In the genomic region with DNA sequence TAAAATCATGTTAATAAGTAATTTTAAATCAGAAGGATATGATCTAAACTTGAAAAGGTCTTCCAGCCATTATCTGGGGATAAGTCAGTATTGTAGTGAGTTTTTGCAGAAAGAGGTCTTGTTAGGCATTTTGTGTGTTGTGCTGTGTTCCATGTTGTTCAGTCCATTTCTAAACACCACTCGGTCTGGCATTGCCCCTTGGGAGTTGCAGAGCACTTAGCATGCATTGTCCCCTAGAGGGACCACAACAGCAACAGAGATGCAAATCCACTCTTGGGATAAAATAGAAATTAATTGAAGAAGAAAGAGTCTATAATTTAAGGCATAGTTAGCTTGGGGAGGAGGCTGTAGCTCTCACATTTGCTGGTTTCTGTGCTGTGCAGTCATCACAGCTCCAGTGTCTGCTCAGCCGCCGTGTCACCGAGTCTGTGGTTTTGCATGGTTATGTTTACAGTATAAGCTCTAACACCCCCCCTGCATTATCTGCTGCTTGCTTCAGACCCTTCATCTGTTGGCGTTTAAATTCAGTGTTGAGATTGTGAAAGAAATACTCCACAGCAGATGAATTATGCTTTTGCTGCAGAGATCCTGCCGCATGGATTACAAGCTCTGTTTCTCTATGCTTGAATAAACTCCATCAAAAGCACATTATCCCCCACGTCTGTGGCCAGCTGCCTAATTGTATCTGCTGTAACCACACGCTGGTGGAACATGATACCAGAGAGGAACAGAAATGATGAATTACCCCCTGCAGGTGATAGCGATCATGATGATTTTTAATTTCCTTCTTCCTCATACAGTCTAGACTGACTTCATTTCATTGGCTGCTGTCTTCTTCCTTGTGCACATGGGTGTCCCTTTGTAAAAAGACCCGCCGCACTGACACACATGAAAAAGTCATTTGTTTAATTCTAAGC, we compare ENCODE assay signal across 8 mouse cellular contexts.
DNase-seq lines count a peak whose midpoint lies in the region; ATAC-seq lines count a peak whose summit lies in the region.

No protein-coding gene starts in this region.

- no peak for DNase-seq in kidney, adult 18-20 months
- DNase-seq in MN1 (ENCODE audit: low spot score), result peak; percentile 29
- peak; percentile 80 for DNase-seq in hindbrain, embryonic 14.5 days (ENCODE audit: low spot score)
- no peak for DNase-seq in liver, embryonic 11.5 days (ENCODE audit: low spot score)
- DNase-seq in adrenal gland, adult (ENCODE audit: inconsistent age in 2 of 2, low spot score in 1 of 2), result no peak

- ATAC-seq in kidney, embryonic 14.5 days (ENCODE audit: low FRiP score, low TSS enrichment), result peak; percentile 93
- peak; percentile 89 for ATAC-seq in hindbrain, embryonic 14.5 days (ENCODE audit: low FRiP score)
- ATAC-seq in megakaryocyte-erythroid progenitor cell, adult 5-6 weeks (replicated peaks; ENCODE audit: low FRiP score, low TSS enrichment, poor library complexity, severe bottlenecking), result peak; percentile 72
- peak; percentile 37; the same call in 1 of the 2 replicates for ATAC-seq in stomach, embryonic 15.5 days (ENCODE audit: insufficient read depth, low FRiP score, low read depth)
- ATAC-seq in liver, embryonic 11.5 days (replicated peaks; ENCODE audit: low FRiP score), result no peak

- WGBS in kidney, embryonic 14.5 days, result 26% methylated on average over 11 of the region's 11 CpGs
- WGBS in hindbrain, embryonic 14.5 days, result 17% methylated on average over 11 of the region's 11 CpGs
- WGBS in stomach, embryonic 15.5 days, result 33% methylated on average over 11 of the region's 11 CpGs
- 70% methylated on average over 11 of the region's 11 CpGs for WGBS in liver, embryonic 11.5 days

- H3K27me3 ChIP-seq in kidney, embryonic 14.5 days (ENCODE audit: control insufficient read depth, insufficient read depth, low read length), result no peaks in the 10 kb centered on the region
- H3K27me3 ChIP-seq in hindbrain, embryonic 14.5 days (ENCODE audit: control insufficient read depth, insufficient read depth, low read length), result no peaks in the 10 kb centered on the region
- no peaks in the 10 kb centered on the region for H3K27me3 ChIP-seq in stomach, embryonic 15.5 days (replicated peaks)
- no peaks in the 10 kb centered on the region for H3K27me3 ChIP-seq in liver, embryonic 11.5 days (replicated peaks; ENCODE audit: control insufficient read depth, insufficient read depth, low read length)

- no peak overlapping the region for H3K4me3 ChIP-seq in kidney, embryonic 14.5 days (ENCODE audit: low read length)
- H3K4me3 ChIP-seq in hindbrain, embryonic 14.5 days (replicated peaks; ENCODE audit: low read length), result no peak overlapping the region
- H3K4me3 ChIP-seq in stomach, embryonic 15.5 days (replicated peaks), result no peak overlapping the region
- no peak overlapping the region for H3K4me3 ChIP-seq in liver, embryonic 11.5 days (ENCODE audit: low read depth, low read length)

- 0 out of 2 replicates have a peak, but pooled peaks cover 9% of the 10 kb centered on the region for H3K4me1 ChIP-seq in kidney, embryonic 14.5 days (ENCODE audit: control insufficient read depth, insufficient read depth, low read length)
- H3K4me1 ChIP-seq in hindbrain, embryonic 14.5 days (replicated peaks; ENCODE audit: control insufficient read depth, insufficient read depth, low read length), result peaks cover 21% of the 10 kb centered on the region
- peaks cover 13% of the 10 kb centered on the region for H3K4me1 ChIP-seq in stomach, embryonic 15.5 days
- H3K4me1 ChIP-seq in liver, embryonic 11.5 days (replicated peaks; ENCODE audit: control insufficient read depth, insufficient read depth, low read length), result no peaks in the 10 kb centered on the region

- peaks cover 7% of the 10 kb centered on the region; the same call in 1 of the 2 replicates for H3K36me3 ChIP-seq in kidney, embryonic 14.5 days (ENCODE audit: control insufficient read depth, insufficient read depth, low read length)
- H3K36me3 ChIP-seq in hindbrain, embryonic 14.5 days (replicated peaks; ENCODE audit: control insufficient read depth, insufficient read depth), result no peaks in the 10 kb centered on the region; the same call in 1 of the 2 replicates
- no peaks in the 10 kb centered on the region for H3K36me3 ChIP-seq in stomach, embryonic 15.5 days
- peaks cover 6% of the 10 kb centered on the region; the same call in 1 of the 2 replicates for H3K36me3 ChIP-seq in liver, embryonic 11.5 days (ENCODE audit: control insufficient read depth, insufficient read depth, low read length)

- H3K9ac ChIP-seq in kidney, embryonic 14.5 days (ENCODE audit: low read depth, low read length), result no peak overlapping the region
- H3K9ac ChIP-seq in hindbrain, embryonic 14.5 days, result peak overlapping the region; percentile 7; the same call in 1 of the 2 replicates
- H3K9ac ChIP-seq in stomach, embryonic 15.5 days, result no peak overlapping the region
- no peak overlapping the region for H3K9ac ChIP-seq in liver, embryonic 11.5 days (ENCODE audit: low read depth, low read length)

- H3K9me3 ChIP-seq in kidney, embryonic 14.5 days (ENCODE audit: control insufficient read depth, low read length), result no peaks in the 10 kb centered on the region
- H3K9me3 ChIP-seq in hindbrain, embryonic 14.5 days (ENCODE audit: control insufficient read depth, low read length), result no peaks in the 10 kb centered on the region
- no peaks in the 10 kb centered on the region for H3K9me3 ChIP-seq in stomach, embryonic 15.5 days
- H3K9me3 ChIP-seq in liver, embryonic 11.5 days (ENCODE audit: control insufficient read depth, low read length), result no peaks in the 10 kb centered on the region

- H3K4me2 ChIP-seq in kidney, embryonic 14.5 days (replicated peaks; ENCODE audit: low read depth, low read length), result no peak overlapping the region
- peak overlapping the region; percentile 39 for H3K4me2 ChIP-seq in hindbrain, embryonic 14.5 days (replicated peaks)
- H3K4me2 ChIP-seq in stomach, embryonic 15.5 days, result no peak overlapping the region
- no peak overlapping the region for H3K4me2 ChIP-seq in liver, embryonic 11.5 days

- peak overlapping the region; percentile 4; the same call in 1 of the 2 replicates for H3K27ac ChIP-seq in kidney, embryonic 14.5 days (ENCODE audit: low read depth, low read length)
- H3K27ac ChIP-seq in hindbrain, embryonic 14.5 days, result peak overlapping the region; percentile 80
- H3K27ac ChIP-seq in stomach, embryonic 15.5 days, result no peak overlapping the region
- no peak overlapping the region for H3K27ac ChIP-seq in liver, embryonic 11.5 days (ENCODE audit: low read depth, low read length)

Comparison
In these comparisons a context has a peak if more than half of its experiments do, and no peak if none do; other contexts are left out.
1. H3K27ac ChIP-seq: peak in kidney, embryonic 14.5 days (single experiment) and hindbrain, embryonic 14.5 days (single experiment); none in stomach, embryonic 15.5 days (single experiment) and liver, embryonic 11.5 days (single experiment).
2. DNase-seq: peak in MN1 (single experiment) and hindbrain, embryonic 14.5 days (single experiment); none in kidney, adult 18-20 months (single experiment), liver, embryonic 11.5 days (single experiment) and adrenal gland, adult (0 of 2).